Mouse (Mus musculus) testis, adult 2 months (tissue): Measurements from ENCODE around the gene Ckap4. TPM values are rescaled to one million over a fixed set of nuclear protein-coding genes. Genes with fewer than 3 reads are reported as not detected.

ENCODE experiments used
- H3K27ac ChIP-seq: fragments of 200-500 bp; 2 replicates; pipeline ENCODE4 v1.5.1; 2012; ENCODE audit warnings: low read depth, low read length; ENCODE audit not compliant: control insufficient read depth, insufficient read depth
- H3K27me3 ChIP-seq: fragments of 200-500 bp; 2 replicates; pipeline ENCODE4 v1.6.1; 2012; ENCODE audit warnings: mild to moderate bottlenecking, low read length, moderate library complexity; ENCODE audit not compliant: control insufficient read depth, insufficient read depth
- H3K36me3 ChIP-seq: fragments of 200-500 bp; 2 replicates; pipeline ENCODE4 v1.6.1; 2012; ENCODE audit warnings: mild to moderate bottlenecking, low read length; ENCODE audit not compliant: control insufficient read depth, insufficient read depth
- H3K4me1 ChIP-seq: fragments of 200-500 bp; 2 replicates; pipeline ENCODE4 v1.6.1; 2012; ENCODE audit warnings: low read length; ENCODE audit not compliant: control insufficient read depth, insufficient read depth
- H3K4me3 ChIP-seq: fragments of 200-500 bp; 2 replicates; pipeline ENCODE4 v1.5.1; 2012; ENCODE audit warnings: low read depth, mild to moderate bottlenecking, low read length, moderate library complexity, mixed read lengths; ENCODE audit not compliant: control insufficient read depth
- CTCF ChIP-seq: fragments of 200-500 bp; IDR thresholded peaks from 2 replicates; pipeline ENCODE4 v1.5.1; 2012; ENCODE audit warnings: low read depth, mild to moderate bottlenecking, inconsistent platforms, low read length, moderate library complexity; ENCODE audit not compliant: control insufficient read depth, insufficient read depth, insufficient replicate concordance
- POLR2A ChIP-seq: fragments of 200-500 bp; IDR thresholded peaks from 2 replicates; pipeline ENCODE4 v1.6.1; 2012; ENCODE audit warnings: low read depth, mild to moderate bottlenecking, inconsistent platforms, low read length, moderate library complexity; ENCODE audit not compliant: control insufficient read depth
- polyA plus RNA-seq: library from polyadenylated mRNA; depleted of rRNA; stranded (reverse); fragments of >200 nt; gene quantifications from 2 replicates; pipeline ENCODE4 v1.2.3, GENCODE M21; 2012

The Ckap4 gene
- polyA plus RNA-seq, 1 experiment = 50.1 TPM

GRCm38 (mm10) chr10:84532191-84532889 is 1.5 kb downstream of the Ckap4 start:
- Histone ChIP-seq H3K27me3 (no peaks in the 10 kb centered on the region), H3K27ac (no peak overlapping the region), H3K4me1 (peaks cover 15% of the 10 kb centered on the region), H3K36me3 (peaks cover 1% of the 10 kb centered on the region; the same call in 1 of the 2 replicates), H3K4me3 (peak overlapping the region; percentile 97)
- TF ChIP-seq CTCF = no peak
- no peak for TF ChIP-seq POLR2A

- no peak overlapping the region for H3K27ac ChIP-seq
Observed at GRCm38 (mm10) chr10:84531576-84531975, 2.3 kb downstream of the Ckap4 start.

GRCm38 (mm10) chr10:84530388-84530787 is 3.5 kb downstream of the Ckap4 start:
- H3K4me1 ChIP-seq = peaks cover 15% of the 10 kb centered on the region
- no peak overlapping the region for H3K4me3 ChIP-seq
- H3K36me3 ChIP-seq = peaks cover 1% of the 10 kb centered on the region; the same call in 1 of the 2 replicates
- TF ChIP-seq POLR2A = no peak
- no peak for TF ChIP-seq CTCF
- H3K27me3 ChIP-seq = no peaks in the 10 kb centered on the region
- no peak overlapping the region for H3K27ac ChIP-seq

More at GRCm38 (mm10) chr10:84531576-84531975, 2.3 kb downstream of the Ckap4 start:
- TF ChIP-seq CTCF (no peak), POLR2A (no peak)
- Histone ChIP-seq H3K27me3 (no peaks in the 10 kb centered on the region), H3K4me1 (peaks cover 15% of the 10 kb centered on the region), H3K36me3 (peaks cover 1% of the 10 kb centered on the region; the same call in 1 of the 2 replicates), H3K4me3 (no peak overlapping the region)

- H3K36me3 ChIP-seq = peaks cover 1% of the 10 kb centered on the region; the same call in 1 of the 2 replicates
- no peak overlapping the region for H3K4me3 ChIP-seq
- H3K27ac ChIP-seq = no peak overlapping the region
- TF ChIP-seq CTCF = no peak
- no peak for TF ChIP-seq POLR2A
- no peaks in the 10 kb centered on the region for H3K27me3 ChIP-seq
- H3K4me1 ChIP-seq = peaks cover 5% of the 10 kb centered on the region
Observed at GRCm38 (mm10) chr10:84527631-84528030, 6.2 kb downstream of the Ckap4 start.

GRCm38 (mm10) chr10:84527070-84527469 is 6.8 kb downstream of the Ckap4 start:
- no peaks in the 10 kb centered on the region for H3K27me3 ChIP-seq
- no peak for TF ChIP-seq POLR2A
- no peak for TF ChIP-seq CTCF
- H3K27ac ChIP-seq = no peak overlapping the region
- H3K4me3 ChIP-seq = no peak overlapping the region
- peaks cover 2% of the 10 kb centered on the region for H3K4me1 ChIP-seq
- peaks cover 1% of the 10 kb centered on the region; the same call in 1 of the 2 replicates for H3K36me3 ChIP-seq

GRCm38 (mm10) chr10:84526488-84526887 is 7.4 kb downstream of the Ckap4 start:
- H3K27me3 ChIP-seq = no peaks in the 10 kb centered on the region
- peaks cover 2% of the 10 kb centered on the region for H3K4me1 ChIP-seq
- no peak overlapping the region for H3K27ac ChIP-seq
- H3K4me3 ChIP-seq = no peak overlapping the region
- H3K36me3 ChIP-seq = peaks cover 1% of the 10 kb centered on the region; the same call in 1 of the 2 replicates
- TF ChIP-seq CTCF (no peak), POLR2A (no peak)

- H3K36me3 ChIP-seq = no peaks in the 10 kb centered on the region
- no peak overlapping the region for H3K4me3 ChIP-seq
- TF ChIP-seq CTCF (peak; percentile 64; the same call in 1 of the 2 replicates), POLR2A (no peak)
- no peaks in the 10 kb centered on the region; the same call in 1 of the 2 replicates for H3K4me1 ChIP-seq
- H3K27me3 ChIP-seq = no peaks in the 10 kb centered on the region
- H3K27ac ChIP-seq = no peak overlapping the region
Observed at GRCm38 (mm10) chr10:84523682-84524081, 10.2 kb downstream of the Ckap4 start.
